Mouse (Mus musculus) liver, embryonic 11.5 days (tissue): Measurements from ENCODE around the gene Jup. TPM values are rescaled to one million over a fixed set of nuclear protein-coding genes. Genes with fewer than 3 reads are reported as not detected.

Experiments used
- ATAC-seq: fragments of 200-750 bp; cut with Nextera tagmentation; replicated peaks from 2 replicates; pipeline ENCODE4 v1.8.0; 2017; ENCODE audit warnings: moderate number of reproducible peaks, mild to moderate bottlenecking, moderate TSS enrichment, moderate library complexity; ENCODE audit not compliant: low FRiP score
- DNase-seq: peaks from one replicate; pipeline ENCODE4 v3.0.0-alpha.2; 2017; ENCODE audit warnings: low spot score
- H3K27ac ChIP-seq: fragments of 300-500 bp; sonication (generic); 2 replicates; pipeline ENCODE4 v1.5.1; 2014; ENCODE audit warnings: mild to moderate bottlenecking, low read depth, low read length, control low read depth
- H3K27me3 ChIP-seq: fragments of 300-500 bp; sonication (generic); replicated peaks from 2 replicates; pipeline ENCODE4 v1.6.1; 2014; ENCODE audit warnings: low read length, mixed read lengths; ENCODE audit not compliant: control insufficient read depth, insufficient read depth
- H3K36me3 ChIP-seq: fragments of 300-500 bp; sonication (generic); 2 replicates; pipeline ENCODE4 v1.6.1; 2014; ENCODE audit warnings: mild to moderate bottlenecking, low read length, moderate library complexity, mixed read lengths; ENCODE audit not compliant: control insufficient read depth, insufficient read depth
- H3K4me1 ChIP-seq: fragments of 300-500 bp; sonication (generic); replicated peaks from 2 replicates; pipeline ENCODE4 v1.6.1; 2014; ENCODE audit warnings: low read length, mixed read lengths; ENCODE audit not compliant: control insufficient read depth, insufficient read depth
- H3K4me2 ChIP-seq: fragments of 300-500 bp; sonication (generic); 2 replicates; pipeline ENCODE4 v1.6.1; 2014; ENCODE audit warnings: mild to moderate bottlenecking, control low read depth, moderate library complexity
- H3K4me3 ChIP-seq: fragments of 300-500 bp; sonication (generic); 2 replicates; pipeline ENCODE4 v1.5.1; 2014; ENCODE audit warnings: low read depth, low read length, control low read depth
- H3K9ac ChIP-seq: fragments of 300-500 bp; sonication (generic); 2 replicates; pipeline ENCODE4 v1.6.1; 2014; ENCODE audit warnings: low read depth, low read length, control low read depth
- H3K9me3 ChIP-seq: fragments of 300-500 bp; sonication (generic); 2 replicates; pipeline ENCODE4 v1.6.1; 2016; ENCODE audit warnings: low read length, inconsistent platforms, mixed read lengths; ENCODE audit not compliant: control insufficient read depth
- WGBS: fragments of 180-500 bp; shearing (Covaris S2); extraction: QIAGEN DNeasy Blood & Tissue Kit; methylation state at CpG from one replicate; pipeline ENCODE4 v1.1.7; 2014; 5-methylcytosine and 5-hydroxymethylcytosine counted together
- polyA plus RNA-seq: library from polyadenylated mRNA; unstranded; fragments of >200 nt; fragmentation: Nextera tagmentation; extraction: Ambion mirVana; gene quantifications from 2 replicates; pipeline ENCODE4 v1.2.1, GENCODE M21; 2014

Gene Jup
- polyA plus RNA-seq, 1 experiment from 2014 or later, result 41.6 TPM

DNA sequence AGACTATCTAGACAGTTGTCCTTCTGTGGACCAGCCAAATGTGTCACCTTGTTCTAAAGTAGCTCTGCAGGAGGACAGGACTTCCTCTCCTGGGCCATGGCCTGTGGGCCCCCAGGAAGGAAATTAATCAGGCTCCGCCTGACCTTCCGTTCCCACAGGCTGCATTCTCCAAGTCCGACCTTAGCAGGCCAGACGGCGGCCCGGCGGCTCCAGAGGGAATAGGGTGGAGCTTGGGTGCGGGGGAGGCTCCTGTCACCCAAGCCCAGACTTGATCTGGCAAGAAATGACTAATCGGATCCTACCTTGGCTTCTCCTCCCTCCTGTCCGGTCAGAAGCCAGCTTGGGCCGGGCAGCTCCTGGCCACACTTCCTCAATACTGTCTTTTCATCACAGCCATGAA is 2.4 kb downstream of the Jup start:
- ATAC-seq (no peak), DNase-seq (no peak)
- no peak overlapping the region; the same call in 1 of the 2 replicates for H3K4me3 ChIP-seq
- peaks cover 30% of the 10 kb centered on the region for H3K4me1 ChIP-seq
- H3K36me3 ChIP-seq, result no peaks in the 10 kb centered on the region; the same call in 1 of the 2 replicates
- 12% methylated on average over 11 of the region's 11 CpGs for WGBS
- H3K9me3 ChIP-seq, result no peaks in the 10 kb centered on the region
- peak overlapping the region; percentile 73 for H3K4me2 ChIP-seq
- H3K9ac ChIP-seq, result no peak overlapping the region
- H3K27ac ChIP-seq, result peak overlapping the region; percentile 0; the same call in 1 of the 2 replicates
- H3K27me3 ChIP-seq, result no peaks in the 10 kb centered on the region

DNA sequence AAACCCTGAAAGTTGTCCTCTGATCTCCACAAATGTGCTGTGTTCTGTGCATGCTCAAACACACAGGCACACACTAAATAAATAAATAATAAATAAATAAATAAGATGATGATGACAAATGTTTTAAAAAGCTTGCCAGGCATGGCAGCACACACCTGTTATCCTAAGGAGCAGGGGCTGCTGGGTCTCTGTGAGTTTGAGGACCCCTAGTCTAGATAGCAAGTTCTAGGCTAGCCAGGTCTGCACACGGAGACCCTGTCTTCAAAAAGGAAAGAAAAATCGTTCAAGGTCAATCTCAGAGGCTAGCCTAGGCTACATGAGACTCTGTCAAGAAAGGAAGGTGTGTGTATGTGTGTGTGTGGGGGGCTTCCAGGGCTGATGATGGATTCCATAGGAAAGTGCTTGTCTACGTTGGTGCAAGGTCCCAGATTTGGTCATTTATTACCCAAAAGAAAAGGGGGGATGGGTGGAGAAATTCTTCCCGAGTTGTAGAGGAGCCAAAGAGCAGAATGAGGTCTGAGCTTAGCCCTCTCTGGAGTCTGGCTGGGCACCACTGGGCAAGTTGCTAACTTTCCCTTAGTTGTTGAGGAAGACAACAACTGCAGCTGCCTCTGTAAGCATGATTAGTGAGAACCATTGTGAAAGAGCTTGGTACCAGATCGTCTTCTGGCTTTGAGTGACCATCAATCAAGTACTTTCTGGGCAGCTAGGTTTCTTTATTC is 3.0 kb downstream of the Jup start:
- Histone ChIP-seq H3K27me3 (no peaks in the 10 kb centered on the region), H3K4me3 (no peak overlapping the region), H3K4me2 (peak overlapping the region; percentile 73), H3K4me1 (peaks cover 37% of the 10 kb centered on the region), H3K9ac (no peak overlapping the region), H3K36me3 (no peaks in the 10 kb centered on the region; the same call in 1 of the 2 replicates), H3K27ac (no peak overlapping the region), H3K9me3 (no peaks in the 10 kb centered on the region)
- no peak for DNase-seq
- ATAC-seq, result no peak
- WGBS, result 51% methylated on average over 5 of the region's 5 CpGs

DNA sequence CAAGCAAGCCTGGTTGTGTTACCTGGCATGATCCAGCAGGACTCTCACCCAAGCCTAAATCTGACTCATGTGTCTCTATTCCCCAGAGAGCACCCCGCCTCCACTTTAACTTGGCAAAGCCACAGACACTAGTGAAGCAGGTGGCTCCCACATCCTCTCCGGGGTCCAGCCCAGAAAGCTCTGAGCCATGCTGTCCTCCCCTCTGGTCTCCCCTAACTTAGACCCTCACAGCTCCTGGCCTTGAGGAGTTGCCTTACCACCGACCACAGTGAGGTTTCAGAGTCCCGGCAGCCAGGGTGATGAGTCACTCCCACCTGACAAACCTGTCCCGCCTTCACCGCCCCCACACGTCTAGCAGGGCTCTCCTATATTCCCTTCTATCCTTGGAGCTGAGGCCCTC is 3.8 kb downstream of the Jup start:
- Histone ChIP-seq H3K27me3 (no peaks in the 10 kb centered on the region), H3K4me2 (no peak overlapping the region), H3K4me3 (no peak overlapping the region), H3K9ac (no peak overlapping the region), H3K4me1 (peaks cover 35% of the 10 kb centered on the region), H3K36me3 (no peaks in the 10 kb centered on the region; the same call in 1 of the 2 replicates), H3K27ac (no peak overlapping the region), H3K9me3 (no peaks in the 10 kb centered on the region)
- WGBS, result 57% methylated on average over 7 of the region's 7 CpGs
- DNase-seq (no peak), ATAC-seq (no peak)

DNA sequence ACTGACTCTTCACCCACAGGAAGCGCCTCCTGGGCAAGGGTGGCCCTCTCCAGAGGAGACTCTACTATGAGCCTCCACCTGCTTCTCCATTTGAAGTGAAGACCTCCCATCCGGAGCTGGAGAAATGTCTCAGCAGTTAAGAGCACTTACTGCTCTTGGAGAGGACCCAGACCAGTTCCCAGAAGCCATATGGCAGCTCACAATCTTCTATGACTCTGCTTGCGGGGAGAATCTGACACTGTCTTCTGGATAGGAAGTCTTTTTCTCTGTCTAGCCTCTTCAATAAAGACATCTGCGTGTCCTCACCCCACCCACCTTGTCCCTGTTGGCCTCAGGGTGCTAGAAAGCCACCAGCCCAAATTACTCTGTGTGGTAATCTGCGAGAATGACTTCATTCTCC is 4.6 kb downstream of the Jup start:
- no peaks in the 10 kb centered on the region for H3K27me3 ChIP-seq
- H3K9me3 ChIP-seq, result no peaks in the 10 kb centered on the region
- H3K4me2 ChIP-seq, result no peak overlapping the region
- no peaks in the 10 kb centered on the region; the same call in 1 of the 2 replicates for H3K36me3 ChIP-seq
- no peak overlapping the region for H3K4me3 ChIP-seq
- DNase-seq (no peak), ATAC-seq (no peak)
- peaks cover 43% of the 10 kb centered on the region for H3K4me1 ChIP-seq
- WGBS, result 79% methylated on average over 5 of the region's 5 CpGs
- no peak overlapping the region for H3K27ac ChIP-seq
- no peak overlapping the region for H3K9ac ChIP-seq

DNA sequence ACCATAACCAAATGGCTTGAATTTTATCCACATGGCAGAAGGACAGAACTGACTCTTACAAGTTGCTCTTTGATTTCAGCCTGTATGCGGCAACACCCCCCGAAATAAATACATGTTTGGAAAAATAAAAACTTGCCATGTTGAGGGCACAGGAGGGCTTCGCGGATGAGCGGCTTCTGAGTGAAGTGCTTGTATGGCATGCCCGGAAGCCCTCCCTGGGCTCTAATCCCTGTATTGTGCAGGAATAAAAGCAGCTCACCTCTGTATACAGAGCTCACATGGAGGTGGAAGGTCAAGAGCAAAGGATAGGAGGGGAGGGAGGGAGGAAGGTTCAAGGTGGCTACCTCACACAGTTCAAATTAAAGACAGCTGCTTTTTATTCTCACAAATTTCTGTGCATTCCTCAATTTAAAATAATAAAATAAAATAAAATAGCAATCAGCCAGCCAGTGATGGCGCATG is 5.6 kb downstream of the Jup start:
- DNase-seq (no peak), ATAC-seq (no peak)
- Histone ChIP-seq H3K27ac (no peak overlapping the region), H3K9me3 (no peaks in the 10 kb centered on the region), H3K27me3 (no peaks in the 10 kb centered on the region), H3K4me1 (peaks cover 52% of the 10 kb centered on the region), H3K9ac (no peak overlapping the region), H3K4me2 (no peak overlapping the region), H3K4me3 (no peak overlapping the region), H3K36me3 (no peaks in the 10 kb centered on the region; the same call in 1 of the 2 replicates)
- WGBS, result 90% methylated on average over 7 of the region's 7 CpGs

DNA sequence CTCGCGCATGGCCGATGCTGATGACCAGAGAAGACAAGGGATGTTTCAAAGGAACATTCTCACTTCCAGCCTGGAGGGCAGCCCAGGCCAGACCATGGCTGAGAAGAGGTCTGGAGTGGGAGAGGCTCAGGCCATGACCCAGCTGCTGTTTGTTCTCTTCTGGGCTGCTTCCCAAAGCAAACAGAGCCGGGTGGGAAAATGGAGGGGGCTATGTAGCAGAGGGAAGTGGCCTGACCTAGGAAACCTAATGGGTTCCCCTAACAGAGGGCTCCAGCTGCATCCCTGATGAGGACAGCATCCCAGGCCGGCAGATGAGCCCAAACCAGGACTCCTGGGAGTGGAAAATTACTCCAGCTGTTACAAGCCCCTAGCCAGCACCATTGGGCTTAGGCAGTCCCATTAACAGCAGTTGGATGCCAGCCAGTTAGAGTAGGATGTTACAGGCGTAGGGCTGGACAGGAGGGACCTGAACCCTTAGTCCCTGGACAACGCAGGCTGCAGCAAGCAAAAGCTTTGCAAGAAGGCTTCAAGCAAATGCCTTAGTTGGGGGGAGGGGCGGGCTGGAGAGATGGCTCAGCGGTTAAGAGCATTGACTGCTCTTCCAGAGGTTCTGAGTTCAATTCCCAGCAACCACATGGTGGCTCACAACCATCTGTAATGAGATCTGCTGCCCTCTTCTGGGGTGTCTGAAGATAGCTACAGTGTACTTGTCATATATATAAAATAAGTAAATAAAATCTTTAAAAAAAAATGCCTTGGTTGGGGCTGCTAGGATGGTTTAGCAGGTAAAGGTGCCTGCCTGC is 6.3 kb downstream of the Jup start:
- Histone ChIP-seq H3K9me3 (no peaks in the 10 kb centered on the region), H3K27me3 (no peaks in the 10 kb centered on the region), H3K4me1 (peaks cover 52% of the 10 kb centered on the region), H3K4me2 (peak overlapping the region; percentile 37), H3K9ac (no peak overlapping the region), H3K4me3 (no peak overlapping the region), H3K27ac (peak overlapping the region; percentile 38), H3K36me3 (no peaks in the 10 kb centered on the region; the same call in 1 of the 2 replicates)
- DNase-seq (no peak), ATAC-seq (peak; percentile 24; the same call in 1 of the 2 replicates)
- WGBS, result 71% methylated on average over 9 of the region's 9 CpGs

DNA sequence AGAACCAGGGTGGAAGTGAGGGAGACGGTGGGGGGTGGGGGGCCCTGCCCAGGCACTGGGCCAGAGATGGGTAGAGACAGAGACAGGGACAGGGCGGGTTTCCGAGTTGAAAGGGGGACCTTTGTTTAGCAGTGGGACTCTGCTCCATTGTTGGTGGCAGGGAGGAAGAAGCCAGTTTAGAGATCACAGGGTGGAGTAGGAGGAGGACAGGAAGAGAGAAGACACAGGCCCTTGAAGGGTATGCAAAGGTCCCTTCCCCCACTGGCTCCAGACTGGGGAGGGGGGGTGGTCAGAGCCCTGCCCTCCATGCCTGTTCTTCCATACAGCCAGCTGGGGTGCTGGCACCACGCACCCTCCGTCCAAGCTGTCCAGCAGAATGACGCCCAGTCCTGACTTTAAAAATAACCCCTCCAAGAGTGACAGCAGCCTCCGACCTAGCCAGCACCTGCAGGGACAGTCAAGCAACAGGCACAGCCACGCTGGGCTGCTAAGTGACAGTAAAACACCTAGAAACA is 7.6 kb downstream of the Jup start:
- Histone ChIP-seq H3K9ac (no peak overlapping the region), H3K27me3 (no peaks in the 10 kb centered on the region), H3K4me1 (peaks cover 40% of the 10 kb centered on the region), H3K4me3 (no peak overlapping the region), H3K4me2 (peak overlapping the region; percentile 26; the same call in 1 of the 2 replicates), H3K27ac (no peak overlapping the region), H3K36me3 (peaks cover 6% of the 10 kb centered on the region; the same call in 1 of the 2 replicates), H3K9me3 (no peaks in the 10 kb centered on the region)
- ATAC-seq, result no peak
- 41% methylated on average over 8 of the region's 8 CpGs for WGBS
- DNase-seq, result no peak

DNA sequence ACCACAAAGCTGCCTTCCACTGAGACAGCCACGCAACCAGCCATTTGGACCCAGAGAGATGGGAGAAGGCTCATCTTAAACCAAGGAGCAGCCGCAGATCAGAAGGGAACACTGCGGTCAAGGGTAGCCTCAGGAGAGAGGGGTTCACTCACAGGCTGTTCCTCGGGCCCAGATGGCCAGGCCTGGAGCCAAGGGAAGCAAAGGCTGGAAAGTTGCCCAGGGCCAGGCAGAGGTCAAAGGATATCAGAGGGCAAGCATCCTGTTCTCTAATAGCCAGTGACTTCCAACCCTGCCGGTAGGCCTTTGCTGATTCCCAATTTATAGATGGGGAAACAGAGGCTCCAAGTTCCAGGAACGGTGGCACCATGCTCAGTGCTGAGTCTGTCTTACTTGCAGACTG is 9.0 kb downstream of the Jup start:
- no peak overlapping the region for H3K27ac ChIP-seq
- no peaks in the 10 kb centered on the region for H3K9me3 ChIP-seq
- no peaks in the 10 kb centered on the region for H3K27me3 ChIP-seq
- H3K4me3 ChIP-seq, result no peak overlapping the region
- no peak overlapping the region for H3K4me2 ChIP-seq
- WGBS, result 63% methylated on average over 6 of the region's 6 CpGs
- DNase-seq (no peak), ATAC-seq (no peak)
- peaks cover 35% of the 10 kb centered on the region for H3K4me1 ChIP-seq
- peaks cover 8% of the 10 kb centered on the region; the same call in 1 of the 2 replicates for H3K36me3 ChIP-seq
- no peak overlapping the region for H3K9ac ChIP-seq
